Mouse (Mus musculus): ENCODE data around the gene AI854703.
"Not testable (repeated sequence)": the region's sequence is repeated elsewhere in the genome, so short reads cannot be mapped to it uniquely, and the experiment has no call there.

AI854703 gene

DNA sequence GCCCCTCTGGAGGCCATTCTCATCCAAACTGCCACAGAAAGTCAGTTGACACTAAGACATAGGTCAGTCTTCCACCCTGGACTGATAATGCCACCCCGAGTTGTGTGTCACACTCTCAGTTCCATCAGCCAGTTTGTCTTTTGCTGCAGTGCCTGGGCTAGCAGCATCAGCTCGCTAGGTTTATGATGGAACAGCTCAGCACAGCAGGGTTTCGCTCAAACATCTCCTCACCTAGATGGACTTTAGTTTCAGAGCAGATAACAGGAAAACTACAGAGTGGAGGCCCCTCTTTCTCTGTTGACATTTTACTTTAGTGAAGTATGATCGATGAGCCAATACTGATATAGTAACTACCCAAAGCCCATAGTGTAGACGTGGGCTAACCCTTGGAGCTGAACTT is 11.8 kb upstream of the AI854703 start:
- DNase-seq = no peak

DNA sequence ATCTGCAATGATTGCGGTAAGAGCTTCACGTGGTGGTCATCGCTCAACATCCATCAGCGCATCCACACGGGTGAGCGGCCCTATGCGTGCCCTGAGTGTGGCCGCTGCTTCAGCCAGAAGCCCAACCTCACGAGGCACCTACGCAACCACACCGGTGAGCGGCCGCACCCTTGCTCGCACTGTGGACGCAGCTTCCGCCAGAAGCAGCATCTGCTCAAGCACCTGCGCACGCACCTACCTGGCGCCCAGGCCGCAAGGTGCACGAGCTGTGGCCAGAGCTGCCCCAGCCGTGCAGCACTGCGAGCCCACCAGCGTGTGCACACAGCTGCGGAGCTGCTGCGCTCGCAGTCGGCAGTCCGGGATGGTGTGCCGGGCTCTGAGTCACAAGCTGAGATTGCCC is 6.5 kb upstream of the AI854703 start:
- DNase-seq = no peak

DNA sequence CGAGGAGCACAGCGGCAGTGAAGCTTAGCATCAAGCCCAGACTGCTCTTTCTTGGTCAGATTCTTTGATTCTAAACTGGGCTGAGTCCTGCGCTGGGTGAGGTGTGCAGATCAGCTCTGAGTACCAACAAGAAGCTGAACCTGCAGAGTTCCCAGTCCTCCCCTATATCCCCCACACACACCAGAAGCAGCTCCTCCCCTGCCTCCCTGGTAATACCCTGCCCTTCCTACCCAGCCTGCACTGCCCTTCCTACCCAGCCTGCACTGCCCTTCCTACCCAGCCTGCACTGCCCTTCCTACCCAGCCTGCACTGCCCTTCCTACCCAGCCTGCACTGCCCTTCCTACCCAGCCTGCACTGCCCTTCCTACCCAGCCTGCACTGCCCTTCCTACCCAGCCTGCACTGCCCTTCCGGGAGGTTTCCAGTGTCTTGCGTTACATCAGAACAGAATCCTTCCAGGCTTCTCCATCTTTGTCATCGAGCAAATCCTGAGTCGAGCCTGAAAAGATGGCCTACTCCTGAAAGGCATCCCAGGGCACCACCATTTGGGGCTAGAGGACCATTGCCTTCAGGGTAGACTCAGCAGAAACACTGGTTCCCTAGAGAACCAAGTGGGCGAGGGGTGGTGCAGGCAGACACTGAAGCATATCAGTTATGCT is 4.2 kb upstream of the AI854703 start:
- DNase-seq = not testable (repeated sequence)

DNA sequence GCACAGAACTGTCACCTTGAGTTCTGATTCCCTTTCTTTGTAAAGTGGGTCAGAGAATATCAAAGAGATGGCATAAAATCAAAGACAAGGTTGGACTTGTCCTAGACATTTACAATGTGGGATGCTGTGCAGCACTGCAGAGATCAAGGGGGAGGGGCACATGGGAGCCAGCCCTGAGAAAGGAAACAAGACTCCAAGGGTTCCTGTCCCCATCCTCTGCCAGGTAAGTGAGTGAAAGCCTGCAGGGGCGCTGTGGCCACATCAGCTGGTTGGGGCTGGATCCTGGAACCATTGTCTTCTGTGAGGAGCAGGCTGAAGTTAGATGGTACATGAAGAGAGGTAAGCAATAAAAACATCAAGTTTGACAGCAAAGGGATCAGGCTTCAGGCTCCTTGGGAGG is 3.1 kb upstream of the AI854703 start:
- DNase-seq = no peak

DNA sequence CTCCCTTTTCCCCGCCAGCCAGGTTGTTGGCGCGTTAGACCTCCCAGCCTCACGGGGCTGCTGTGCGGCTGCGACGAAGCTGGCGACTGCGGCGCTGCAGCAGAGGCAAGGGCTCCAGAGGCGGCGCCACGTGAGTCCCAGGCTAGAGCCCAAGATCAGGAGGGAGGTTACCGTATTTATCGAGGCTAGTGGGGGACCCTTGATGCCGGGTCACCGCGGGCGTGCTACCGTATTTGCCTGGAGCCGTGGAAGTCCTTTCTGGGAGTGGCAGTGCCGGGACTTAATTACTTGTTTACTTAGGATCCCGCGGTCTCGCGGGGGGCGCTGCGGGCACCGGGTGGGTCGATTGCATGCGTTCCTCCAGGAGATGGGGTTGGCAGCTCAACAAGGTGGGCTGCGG is 420 bp downstream of the AI854703 start:
- peak; percentile 71 to 80 for DNase-seq

DNA sequence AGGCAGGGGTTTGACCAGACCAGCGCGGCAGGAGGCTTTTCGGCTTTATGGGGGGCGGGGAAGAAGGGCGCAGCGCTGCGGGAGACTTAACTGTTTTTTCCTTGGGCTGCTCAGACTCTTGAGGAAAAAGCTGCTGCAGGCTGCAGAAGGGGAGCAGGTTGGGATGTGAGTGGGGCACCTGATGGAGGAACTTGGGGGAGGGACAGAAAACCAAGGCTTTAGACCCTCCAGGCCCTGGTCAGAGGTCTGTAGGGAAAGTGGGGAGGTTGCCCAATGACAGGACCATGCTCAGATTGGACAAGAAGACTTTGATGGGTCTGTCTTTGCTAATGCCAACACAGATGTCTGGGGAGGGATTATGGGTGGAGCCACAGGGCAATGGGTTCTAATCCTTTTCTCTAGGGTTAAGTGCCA is 954 bp downstream of the AI854703 start:
- peak in 1 of 2 experiments; percentile 35 for DNase-seq

DNA sequence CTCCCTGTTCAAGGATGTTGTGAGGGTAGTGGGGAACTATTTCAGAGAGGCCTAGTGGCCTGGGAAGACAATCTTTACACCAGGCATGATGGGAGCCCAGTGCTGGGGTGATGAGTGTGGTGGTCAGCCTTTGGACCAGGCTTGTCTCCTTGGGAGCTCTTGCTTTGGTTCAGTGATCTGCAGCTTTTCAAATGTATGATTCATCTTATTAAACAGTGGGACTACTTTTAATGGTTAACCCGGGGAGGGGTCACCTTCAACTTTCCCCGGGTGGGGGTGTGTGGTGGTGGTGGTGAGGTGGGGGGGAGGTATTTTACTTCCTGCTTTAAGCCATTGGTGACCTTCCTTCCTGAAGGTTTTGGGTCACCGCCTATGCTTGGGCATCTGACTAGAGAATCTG is 1.8 kb downstream of the AI854703 start:
- DNase-seq = peak; percentile 33 to 60

DNA sequence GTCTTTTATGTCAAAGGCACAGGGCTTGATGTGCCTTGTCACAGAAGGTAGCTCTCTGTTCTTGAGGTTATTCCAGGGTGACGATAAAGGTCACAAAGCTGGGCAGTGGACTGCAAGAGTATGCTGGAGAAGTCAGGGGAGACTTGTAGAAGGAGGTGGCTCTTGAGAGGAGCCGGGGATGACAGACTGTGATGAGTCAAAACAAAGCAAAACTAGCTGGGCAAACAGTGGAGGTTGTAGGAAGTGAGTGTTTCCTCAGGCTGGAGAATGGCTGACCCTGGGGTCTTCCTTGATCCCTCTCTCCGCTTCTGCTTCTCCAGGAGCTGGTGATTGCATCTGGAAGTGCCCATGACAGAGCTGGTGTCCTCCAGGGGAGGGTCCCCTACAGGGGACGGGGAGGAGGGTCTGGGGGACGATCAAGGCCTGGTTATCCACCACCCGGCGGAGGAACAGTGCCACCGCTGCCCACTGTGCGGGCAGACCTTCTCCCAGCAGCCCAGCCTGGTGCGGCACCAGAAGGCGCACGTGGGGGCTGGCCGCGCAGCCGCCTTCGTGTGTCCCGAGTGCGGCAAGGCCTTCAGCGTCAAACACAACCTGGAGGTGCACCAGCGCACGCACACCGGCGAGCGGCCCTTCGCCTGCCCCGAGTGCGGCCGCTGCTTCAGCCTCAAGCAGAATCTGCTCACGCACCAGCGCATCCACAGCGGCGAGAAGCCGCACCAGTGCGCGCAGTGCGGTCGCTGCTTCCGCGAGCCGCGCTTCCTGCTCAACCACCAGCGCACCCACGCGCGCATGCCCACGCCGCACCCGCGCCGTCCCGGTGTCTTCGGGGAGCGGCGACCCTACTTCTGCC is 2.5 kb downstream of the AI854703 start:
- DNase-seq = peak; percentile 48 to 68

DNA sequence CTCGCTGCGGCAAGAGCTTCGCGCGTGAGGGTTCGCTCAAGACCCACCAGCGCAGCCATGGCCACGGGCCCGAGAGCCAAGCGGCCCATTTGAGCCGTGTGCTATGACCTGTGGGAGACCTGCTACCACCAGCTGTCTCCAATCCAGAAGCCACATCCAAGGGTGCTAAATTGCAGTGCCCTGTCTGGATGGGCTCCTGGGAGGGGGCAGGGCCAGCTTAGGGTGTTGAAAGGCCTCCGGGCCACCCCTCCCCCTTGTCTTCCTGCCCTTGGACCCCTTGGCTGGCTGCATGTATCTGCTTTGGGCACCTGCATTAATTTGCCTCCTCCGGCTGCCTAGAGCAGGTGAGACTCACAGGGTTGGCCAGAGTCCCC is 3.1 kb downstream of the AI854703 start:
- peak; percentile 41 to 62 for DNase-seq

DNA sequence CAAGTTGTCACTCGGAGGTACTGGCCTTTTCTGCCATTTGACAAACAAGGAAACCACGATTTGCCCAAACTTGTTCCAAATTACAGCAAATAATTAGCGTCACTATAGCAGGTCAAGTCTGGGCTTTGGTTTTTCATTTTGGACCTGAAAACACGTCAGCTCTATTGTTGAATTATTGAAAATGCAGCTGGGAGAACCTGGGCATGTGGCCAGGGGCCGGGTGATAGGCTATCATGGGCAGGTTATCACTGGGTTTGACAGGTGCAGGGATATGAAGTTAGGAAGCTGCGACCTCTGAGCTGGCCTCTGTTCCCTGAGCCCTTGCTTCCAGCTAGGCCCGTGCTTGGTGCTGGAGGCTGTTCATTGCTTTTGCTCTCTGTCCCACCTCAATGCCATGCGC is 4.3 kb downstream of the AI854703 start:
- DNase-seq = no peak

DNA sequence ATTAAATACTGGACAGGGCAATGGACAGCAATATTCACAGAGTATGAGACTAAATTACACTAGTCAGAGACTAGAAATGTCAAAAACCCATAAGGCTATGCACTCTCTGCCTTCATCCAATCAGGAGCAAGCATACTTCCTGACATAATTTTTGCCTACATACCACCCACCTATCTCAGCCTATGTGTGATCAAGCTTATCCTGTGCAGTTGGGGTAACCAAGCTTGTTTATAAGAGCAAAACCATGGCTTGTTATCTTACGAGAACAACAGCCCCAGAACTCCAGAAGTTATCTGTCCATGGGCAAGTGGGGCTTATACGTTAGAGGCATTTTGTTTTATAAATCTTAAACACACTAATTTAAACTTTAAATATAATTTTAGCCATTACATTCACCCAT is 8.5 kb downstream of the AI854703 start:
- DNase-seq = no peak

DNA sequence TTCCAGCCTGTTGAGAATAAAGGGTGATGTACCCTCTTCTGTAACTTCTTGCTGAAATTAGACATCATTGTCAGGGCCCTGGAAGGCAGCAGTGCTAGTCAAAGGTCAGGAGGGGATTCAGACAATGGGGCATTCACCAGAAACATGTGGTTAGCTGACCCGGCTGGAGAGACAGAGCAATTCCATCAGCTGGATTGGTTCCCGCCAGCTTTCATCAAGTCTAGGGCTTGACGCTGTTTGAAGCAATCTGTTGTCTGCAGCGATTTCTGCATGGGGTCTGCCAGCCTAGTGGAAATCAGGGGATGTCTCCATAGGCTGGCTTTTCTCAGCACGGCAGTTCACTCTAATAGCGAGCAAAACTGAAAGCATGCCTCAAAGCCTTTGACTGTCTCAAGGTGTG is 10.0 kb downstream of the AI854703 start:
- DNase-seq = no peak

DNA sequence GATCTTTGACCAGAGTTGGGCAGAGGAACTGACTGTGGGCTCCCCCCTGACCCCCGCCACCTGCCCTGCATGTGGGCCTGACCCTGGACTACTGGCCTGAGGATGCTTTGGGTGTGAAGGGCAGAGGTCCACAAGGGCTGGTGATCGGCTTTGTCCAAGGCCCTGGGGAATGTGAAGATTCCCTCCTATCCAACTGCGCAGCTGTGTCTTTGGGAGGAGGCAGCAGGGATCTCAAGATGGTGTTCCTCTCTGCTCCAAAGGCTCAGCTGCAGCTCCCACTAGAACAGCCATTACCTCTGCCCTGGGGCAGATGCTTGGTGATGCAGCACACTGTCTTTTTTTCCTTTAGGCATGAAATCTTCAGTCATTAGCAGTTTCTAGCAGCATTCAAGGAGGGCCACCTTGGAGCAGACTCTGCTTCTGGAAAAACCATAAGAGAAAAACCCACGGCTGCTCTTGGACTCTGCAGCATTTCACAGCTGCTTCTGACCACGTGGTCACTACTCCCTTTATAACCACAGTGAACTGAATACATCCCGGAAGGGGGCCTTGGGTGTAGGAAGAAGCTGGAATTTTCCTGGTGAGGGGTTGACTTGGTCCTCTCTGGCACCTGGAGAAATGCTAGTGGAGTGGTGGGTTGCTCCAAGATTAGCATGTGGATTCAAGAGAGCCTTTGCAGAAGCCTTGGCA is 11.4 kb downstream of the AI854703 start:
- DNase-seq = no peak

DNA sequence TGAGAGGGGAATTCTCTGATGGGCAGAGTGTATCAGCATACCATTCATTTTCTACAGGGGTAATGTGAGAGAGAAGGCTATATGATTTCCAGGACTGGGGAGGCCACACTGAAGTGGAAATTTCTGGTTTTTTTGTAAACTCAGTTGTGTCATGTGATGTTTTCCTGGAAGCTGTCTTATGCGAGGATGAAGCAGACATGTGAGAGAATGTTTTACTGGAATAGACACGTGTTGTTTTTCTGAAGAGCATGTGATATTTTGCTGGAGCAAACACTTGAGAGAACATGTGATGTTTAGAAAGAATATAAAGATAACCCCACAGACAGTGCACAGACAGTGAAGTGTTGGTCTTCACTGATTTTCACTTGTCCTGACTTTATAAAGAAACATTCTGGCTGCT is 12.0 kb downstream of the AI854703 start:
- DNase-seq = no peak

DNA sequence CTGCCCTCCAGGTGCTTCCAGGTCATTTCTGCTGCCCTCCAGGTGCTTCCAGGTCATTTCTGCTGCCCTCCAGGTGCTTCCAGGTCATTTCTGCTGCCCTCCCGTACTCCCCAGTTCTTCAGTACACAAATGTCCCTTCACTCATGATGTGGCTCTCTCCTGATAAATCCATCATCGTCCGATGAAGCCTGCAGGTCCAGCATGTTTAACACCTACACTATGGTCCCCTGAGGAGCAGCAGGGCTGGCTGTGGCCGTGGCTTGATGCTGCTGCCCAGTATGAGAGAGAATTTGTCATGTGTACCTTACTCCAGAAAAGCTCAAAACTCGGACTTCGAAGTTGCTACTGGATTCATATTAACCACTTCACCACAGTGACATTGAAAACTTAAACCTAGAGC is 14.8 kb downstream of the AI854703 start:
- DNase-seq = no peak

DNA sequence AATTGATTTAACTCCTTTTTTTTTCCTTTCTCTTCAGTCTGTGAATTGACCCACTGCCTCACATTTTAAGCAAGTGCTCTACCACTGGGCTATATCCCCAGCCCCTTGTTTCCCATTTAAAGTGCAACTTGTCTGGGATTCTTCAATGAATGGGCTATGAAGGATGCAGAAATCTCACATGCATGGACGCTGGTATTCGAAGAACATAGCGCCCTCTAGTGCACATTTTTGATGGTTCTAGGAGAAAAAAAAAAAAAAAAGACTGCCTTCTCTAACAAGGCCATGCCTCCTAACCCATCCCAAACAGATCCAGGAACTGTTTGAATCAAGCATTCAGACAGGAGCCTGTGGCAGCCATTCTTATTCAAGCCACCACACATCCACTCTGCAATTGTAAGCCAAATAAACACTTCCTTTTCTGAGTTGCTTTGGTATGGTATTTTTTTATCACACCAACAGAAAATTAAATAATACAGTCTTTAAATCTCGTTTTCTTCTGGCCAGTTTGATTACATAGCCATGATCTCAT is 16.3 kb downstream of the AI854703 start:
- DNase-seq = peak in 1 of 2 experiments; percentile 36

DNA sequence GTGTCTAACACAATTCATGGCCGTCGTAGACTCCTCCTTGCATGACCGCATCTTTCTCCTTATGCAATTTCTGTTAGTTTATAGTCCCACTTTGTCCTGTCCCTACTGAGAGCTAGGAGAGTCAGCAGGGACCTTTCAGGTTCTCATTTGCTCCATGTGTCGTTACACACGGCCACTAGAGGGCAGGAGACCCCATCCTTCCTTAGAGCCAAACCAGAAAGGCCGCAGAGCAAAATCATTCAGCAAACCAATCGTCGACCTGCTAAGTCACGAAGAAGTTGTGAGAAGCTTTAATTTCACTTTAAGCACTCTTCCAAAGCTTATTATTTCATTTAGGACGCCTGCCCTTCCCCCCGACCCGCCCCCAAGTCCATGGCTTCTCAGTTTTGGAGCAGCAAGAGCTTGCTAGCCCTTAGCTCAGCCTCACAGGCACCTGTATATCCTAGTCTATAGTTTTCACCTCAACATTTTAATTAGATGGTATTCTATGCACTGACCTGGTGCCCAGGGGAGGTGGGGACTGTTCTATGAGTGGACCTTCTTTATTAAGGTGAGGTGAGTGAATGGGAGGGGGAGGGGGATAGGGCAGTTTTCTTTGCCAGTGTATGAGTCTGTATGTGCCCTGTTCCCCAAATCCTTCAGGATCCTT is 19.2 kb downstream of the AI854703 start:
- DNase-seq = peak; percentile 84 to 88

DNA sequence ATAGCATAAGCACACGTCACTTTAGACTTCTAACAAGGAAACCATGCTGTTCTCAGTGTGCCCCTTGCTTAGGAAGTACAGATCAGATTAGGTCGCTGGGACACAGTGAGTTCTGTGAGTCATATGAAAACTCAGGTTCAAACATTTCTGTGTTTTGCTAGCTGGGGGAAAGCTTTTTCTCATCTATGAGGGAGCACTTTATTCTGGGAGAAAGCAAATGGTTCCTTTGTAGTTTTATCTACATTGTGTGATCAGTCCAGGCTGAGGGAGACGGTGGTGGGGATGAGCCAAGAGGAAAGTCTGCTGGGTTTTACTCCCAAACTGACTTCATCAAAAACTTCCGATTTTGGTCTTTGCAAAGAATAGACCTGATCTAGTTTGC is 19.7 kb downstream of the AI854703 start:
- no peak for DNase-seq

DNA sequence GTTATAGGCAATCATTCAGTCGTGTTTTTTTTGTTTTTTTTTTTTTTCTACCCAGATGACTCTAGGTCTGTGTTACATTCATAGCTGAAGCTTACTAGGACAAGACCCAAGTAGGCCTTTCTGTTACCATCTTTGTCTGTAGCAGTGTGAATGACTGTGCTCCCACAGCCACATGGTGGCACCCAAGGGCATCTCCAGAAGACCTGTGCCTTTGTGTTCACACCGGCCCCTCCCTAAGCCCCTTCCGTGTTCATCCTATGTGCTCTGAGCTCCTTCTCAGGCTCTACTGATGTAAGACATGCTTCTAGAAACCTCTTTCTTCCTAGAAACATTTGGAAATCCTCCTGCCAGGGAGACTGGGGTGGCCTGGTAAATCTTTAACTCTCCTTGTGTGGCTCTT is 20.4 kb downstream of the AI854703 start, which contains the start of gene Gimap8:
Gene Gimap8 (plus strand): TSS at position 240 of the 400 bp plus-strand sequence.
- DNase-seq = peak; percentile 70 to 83

DNA sequence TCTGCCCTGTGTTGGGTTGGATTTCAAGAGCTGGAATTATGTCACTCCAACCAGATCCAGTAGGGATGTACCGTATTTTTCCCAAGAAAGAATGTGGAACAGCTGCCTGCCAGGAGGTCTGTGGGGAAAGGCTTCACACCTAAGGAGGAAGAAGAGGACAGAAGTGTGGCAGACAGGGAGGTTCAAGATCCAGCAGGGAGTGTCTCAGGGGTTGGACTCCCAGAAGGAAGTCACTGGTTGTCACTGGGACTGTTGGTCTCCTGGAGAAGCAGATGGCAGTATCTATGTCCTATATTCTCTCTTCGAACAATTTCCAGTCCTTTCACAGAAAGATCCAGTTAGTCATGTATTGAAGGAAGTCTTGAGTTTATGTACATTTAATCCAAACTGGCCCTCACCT is 21.0 kb downstream of the AI854703 start:
- no peak for DNase-seq

DNA sequence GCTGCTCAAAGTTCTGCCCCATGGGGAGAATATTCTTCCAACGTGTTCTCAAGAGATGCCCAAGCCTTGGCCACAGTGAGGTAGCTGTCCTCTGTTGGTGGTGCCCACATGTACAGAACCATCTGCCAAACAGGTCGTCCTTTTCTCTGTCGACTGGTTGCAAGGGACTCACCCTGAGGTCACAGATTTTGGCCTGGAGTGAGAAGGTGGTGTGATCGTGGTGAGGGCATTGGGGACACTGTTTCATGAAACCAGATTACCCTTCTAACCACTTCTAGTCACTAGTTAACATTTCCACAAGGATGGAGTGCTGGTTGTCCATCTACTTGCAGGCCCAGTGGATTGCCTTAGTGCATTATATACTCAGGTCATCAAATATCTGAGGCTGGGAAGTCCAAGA is 22.2 kb downstream of the AI854703 start:
- DNase-seq = no peak

DNA sequence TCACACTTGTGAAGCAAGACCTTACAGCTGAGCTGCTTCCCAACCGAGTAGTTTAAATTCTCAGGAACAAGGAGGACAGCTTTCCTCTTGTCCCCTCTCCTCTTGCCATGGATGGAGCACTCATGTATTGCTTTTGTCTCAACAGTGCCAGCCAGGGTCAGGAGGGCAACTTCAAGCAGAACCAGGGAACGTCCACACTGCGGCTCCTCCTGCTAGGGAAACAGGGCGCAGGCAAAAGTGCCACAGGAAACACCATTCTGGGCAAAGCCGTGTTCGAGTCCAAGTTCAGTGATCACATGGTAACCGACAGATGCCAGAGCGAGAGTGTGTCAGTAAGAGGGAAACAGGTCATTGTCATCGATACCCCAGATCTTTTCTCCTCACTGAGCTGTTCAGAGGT is 23.5 kb downstream of the AI854703 start:
- DNase-seq = no peak

DNA sequence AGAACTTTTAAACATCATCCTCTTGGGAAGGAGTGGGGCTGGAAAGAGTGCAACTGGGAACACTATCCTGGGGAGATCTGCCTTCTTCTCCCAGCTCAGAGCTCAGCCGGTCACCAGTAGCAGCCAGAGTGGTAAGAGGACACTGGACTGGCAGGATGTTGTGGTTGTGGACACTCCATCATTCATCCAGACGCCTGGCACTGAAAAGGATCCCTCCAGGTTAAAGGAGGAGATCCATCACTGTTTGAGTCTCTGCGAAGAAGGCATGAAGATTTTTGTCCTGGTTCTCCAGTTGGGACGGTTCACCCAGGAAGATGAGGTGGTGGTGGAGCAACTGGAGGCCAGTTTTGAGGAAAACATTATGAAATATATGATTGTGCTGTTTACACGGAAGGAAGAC is 32.2 kb downstream of the AI854703 start:
- DNase-seq = no peak

All from kidney, postnatal 4 days (tissue).